Mouse (Mus musculus) lung, postnatal 0 days (tissue): ENCODE measurements around the gene Slc10a7.
A peak's percentile ranks its signal among the peaks of the same experiment; 100 is the strongest.

Experiments
- CTCF ChIP-seq: IDR thresholded peaks from 2 replicates; pipeline ENCODE4 v1.5.1; 2016; ENCODE audit warnings: antibody characterized with exemption, mild to moderate bottlenecking
- EP300 ChIP-seq: IDR thresholded peaks from 2 replicates; pipeline ENCODE4 v1.6.1; 2016; ENCODE audit warnings: antibody characterized with exemption, mild to moderate bottlenecking, control low read depth

DNA sequence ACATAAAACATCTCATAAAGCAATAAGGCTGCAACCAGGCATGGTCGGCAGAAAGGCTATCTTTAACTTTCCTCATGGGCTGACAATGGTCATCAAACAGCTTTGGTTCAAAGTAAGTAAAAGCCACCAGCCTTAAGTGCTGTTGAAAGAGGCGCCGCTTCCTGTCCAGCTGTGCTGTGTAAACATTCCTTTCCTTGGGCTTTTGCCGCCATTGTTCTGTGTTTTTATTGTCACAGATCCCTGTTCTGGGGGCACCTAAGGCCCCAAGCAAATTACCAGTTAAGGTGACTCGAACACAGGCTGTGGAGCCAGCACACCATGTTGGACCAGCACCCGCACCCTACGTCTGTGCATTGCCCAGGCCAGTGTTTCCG, 210.9 kb downstream of the Slc10a7 start:
- no peak for TF ChIP-seq CTCF
- 0 out of 2 replicates have a peak, but pooled peaks have one; percentile 28 for TF ChIP-seq EP300
